7 mouse cellular contexts compared by ENCODE assay signal in the genomic region with DNA sequence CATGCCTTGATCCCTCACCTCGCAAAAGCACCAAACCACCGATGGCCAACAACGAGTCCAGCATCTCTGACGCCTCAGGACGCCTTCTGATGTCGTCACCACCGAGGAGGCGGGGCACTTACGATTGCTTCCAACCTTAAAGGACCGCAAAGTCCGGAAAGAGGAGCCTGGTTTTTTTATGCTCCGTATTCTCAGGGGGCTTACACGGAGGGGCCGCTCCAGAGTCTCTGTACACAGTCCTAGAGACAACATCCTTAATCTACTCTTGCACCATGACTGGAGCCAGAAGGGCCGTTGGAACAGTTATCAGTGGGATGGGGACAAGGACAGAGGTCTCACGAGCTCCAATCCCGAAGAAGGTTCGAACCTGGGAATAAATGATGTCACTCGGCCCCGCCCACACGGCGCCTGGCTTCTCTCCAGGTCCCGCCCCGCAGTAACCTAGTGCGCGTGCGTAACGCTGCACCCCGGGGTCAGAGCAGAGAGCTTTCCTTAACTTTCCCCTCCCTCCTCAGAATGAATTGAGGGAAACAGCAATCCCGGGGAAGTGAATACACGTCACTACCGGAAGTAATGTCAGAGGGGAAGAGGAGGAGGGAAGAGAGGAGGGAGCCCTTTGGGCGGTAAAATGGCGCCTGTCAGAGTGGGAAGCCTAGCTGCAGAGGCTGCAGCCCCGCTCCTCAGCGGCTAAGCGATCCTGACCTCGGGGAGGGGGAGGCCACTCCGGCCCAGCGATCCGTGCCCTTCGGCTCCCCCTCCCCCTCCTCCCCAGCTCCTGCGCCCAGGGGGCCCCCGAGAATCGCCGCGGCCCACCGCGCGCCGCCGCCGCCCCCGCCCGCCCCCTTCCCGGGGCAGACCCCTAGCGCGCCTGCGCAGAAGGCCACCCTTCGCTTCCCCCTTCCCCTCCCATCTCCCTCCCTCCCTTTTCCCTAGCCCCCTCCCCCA. TPM values are rescaled to one million over a fixed set of nuclear protein-coding genes. Genes with fewer than 3 reads are reported as not detected.
DNase-seq lines count a peak whose midpoint lies in the region; ATAC-seq lines count a peak whose summit lies in the region.

No protein-coding gene starts in this region.

- H3K27me3 ChIP-seq in intestine, embryonic 15.5 days (replicated peaks) = no peaks in the 10 kb centered on the region
- no peaks in the 10 kb centered on the region for H3K27me3 ChIP-seq in midbrain, embryonic 10.5 days (ENCODE audit: low read depth, poor library complexity, severe bottlenecking)

- intact Hi-C loops in gastrocnemius, postnatal 36 days (cut with DNase I) = loop anchor here (10.0 kb wide), 1 partner anchor 886 kb away; a partner anchor contains a TSS
- intact Hi-C loops in left cerebral cortex, postnatal 25 days (cut with DNase I) = loop anchor here (1.0 to 5.0 kb wide), 3 partner anchors 10 to 58 kb away; a partner anchor contains a TSS

- ATAC-seq in intestine, embryonic 15.5 days = peak; percentile 97

- H3K36me3 ChIP-seq in intestine, embryonic 15.5 days = peaks cover 24% of the 10 kb centered on the region
- peaks cover 62% of the 10 kb centered on the region for H3K36me3 ChIP-seq in midbrain, embryonic 10.5 days

- H3K4me3 ChIP-seq in intestine, embryonic 15.5 days (replicated peaks) = peak overlapping the region; percentile 99
- peak overlapping the region; percentile 99 for H3K4me3 ChIP-seq in midbrain, embryonic 10.5 days

- peak overlapping the region; percentile 99 for H3K9ac ChIP-seq in intestine, embryonic 15.5 days

- peak overlapping the region; percentile 100 for H3K27ac ChIP-seq in intestine, embryonic 15.5 days
- H3K27ac ChIP-seq in midbrain, embryonic 10.5 days (replicated peaks) = peak overlapping the region; percentile 99

- H3K4me1 ChIP-seq in intestine, embryonic 15.5 days (replicated peaks) = peaks cover 16% of the 10 kb centered on the region
- H3K4me1 ChIP-seq in midbrain, embryonic 10.5 days = peaks cover 39% of the 10 kb centered on the region

- under 1% methylated on average over 44 of the region's 60 CpGs for WGBS in intestine, embryonic 15.5 days
- under 1% methylated on average over 53 of the region's 60 CpGs for WGBS in midbrain, embryonic 10.5 days

- DNase-seq in adrenal gland, adult 2 months = peak; percentile 100
- peak; percentile 99 for DNase-seq in embryo, embryonic 11.5 days (ENCODE audit: low read depth, low spot score)
- DNase-seq in gastrocnemius, postnatal 36 days = peak; percentile 91 to 100
- peak; percentile 98 to 99 for DNase-seq in left cerebral cortex, postnatal 25 days (ENCODE audit: low spot score in 2 of 2)
- peak; percentile 99 for DNase-seq in midbrain, embryonic 10.5 days (ENCODE audit: low spot score)
- peak; percentile 98 for DNase-seq in right cerebral cortex, postnatal 4 days

- H3K9me3 ChIP-seq in intestine, embryonic 15.5 days = no peaks in the 10 kb centered on the region
- no peaks in the 10 kb centered on the region for H3K9me3 ChIP-seq in midbrain, embryonic 10.5 days (replicated peaks)

- peak overlapping the region; percentile 69 for H3K4me2 ChIP-seq in intestine, embryonic 15.5 days (replicated peaks)

RNA-seq across cellular contexts. Expression of a gene that starts 0.5 kb away (rescaled TPM):
- 100 to 1,000 TPM; 130 to 136 TPM for total RNA-seq in adrenal gland, adult 2 months (2021)
- polyA plus RNA-seq in adrenal gland, adult 2 months (2012; rRNA removed) = 106 and 117 TPM in 2 replicates
- total RNA-seq in gastrocnemius, postnatal 36 days (2021) = 100 to 1,000 TPM; 171 to 246 TPM
- polyA plus RNA-seq in intestine, embryonic 15.5 days (2015; fragmentation: Nextera tagmentation; extraction: Ambion mirVana) = 23.2 and 26.3 TPM in 2 replicates
- 100 to 1,000 TPM; 117 to 129 TPM for total RNA-seq in left cerebral cortex, postnatal 25 days (2021)
- polyA plus RNA-seq in midbrain, embryonic 10.5 days (2016; fragmentation: Nextera tagmentation; extraction: Ambion mirVana) = 20.5 and 26.3 TPM in 2 replicates

RNA-seq across cellular contexts. Expression of a gene that starts 1.8 kb away (rescaled TPM):
- 10 to 100 TPM; 61.9 to 91.9 TPM for total RNA-seq in adrenal gland, adult 2 months (2021)
- 45.0 and 45.6 TPM in 2 replicates for polyA plus RNA-seq in adrenal gland, adult 2 months (2012; rRNA removed)
- 10 to 100 TPM; 29.0 to 34.6 TPM for total RNA-seq in gastrocnemius, postnatal 36 days (2021)
- polyA plus RNA-seq in intestine, embryonic 15.5 days (2015; fragmentation: Nextera tagmentation; extraction: Ambion mirVana) = 102 and 105 TPM in 2 replicates
- total RNA-seq in left cerebral cortex, postnatal 25 days (2021) = 100 to 1,000 TPM; 106 to 109 TPM
- polyA plus RNA-seq in midbrain, embryonic 10.5 days (2016; fragmentation: Nextera tagmentation; extraction: Ambion mirVana) = 151 and 155 TPM in 2 replicates

RNA-seq across cellular contexts. Expression of a gene that starts 10.5 kb away (rescaled TPM):
- 100 to 1,000 TPM; 487 to 580 TPM for total RNA-seq in adrenal gland, adult 2 months (2021)
- polyA plus RNA-seq in adrenal gland, adult 2 months (2012; rRNA removed) = 226 and 315 TPM in 2 replicates
- total RNA-seq in gastrocnemius, postnatal 36 days (2021) = 100 to 1,000 TPM; 142 to 178 TPM
- 529 and 559 TPM in 2 replicates for polyA plus RNA-seq in intestine, embryonic 15.5 days (2015; fragmentation: Nextera tagmentation; extraction: Ambion mirVana)
- 100 to 1,000 TPM; 217 to 218 TPM for total RNA-seq in left cerebral cortex, postnatal 25 days (2021)
- 409 and 454 TPM in 2 replicates for polyA plus RNA-seq in midbrain, embryonic 10.5 days (2016; fragmentation: Nextera tagmentation; extraction: Ambion mirVana)

RNA-seq across cellular contexts. Expression of a gene that starts 15.1 kb away (rescaled TPM):
- total RNA-seq in adrenal gland, adult 2 months (2021) = 10 to 100 TPM; 52.2 to 57.6 TPM
- 9.7 and 19.0 TPM in 2 replicates for polyA plus RNA-seq in adrenal gland, adult 2 months (2012; rRNA removed)
- 10 to 100 TPM; 12.6 to 16.5 TPM for total RNA-seq in gastrocnemius, postnatal 36 days (2021)
- 58.6 and 61.3 TPM in 2 replicates for polyA plus RNA-seq in intestine, embryonic 15.5 days (2015; fragmentation: Nextera tagmentation; extraction: Ambion mirVana)
- total RNA-seq in left cerebral cortex, postnatal 25 days (2021) = 10 to 100 TPM; 44.6 to 47.5 TPM
- 95.1 and 96.3 TPM in 2 replicates for polyA plus RNA-seq in midbrain, embryonic 10.5 days (2016; fragmentation: Nextera tagmentation; extraction: Ambion mirVana)

RNA-seq across cellular contexts. Expression of a gene that starts 15.9 kb away (rescaled TPM):
- under 1 TPM in 1 of 2 experiments, not detected in 1; 0.78 TPM for total RNA-seq in adrenal gland, adult 2 months (2021)
- 0.11 and 0.32 TPM in 2 replicates for polyA plus RNA-seq in adrenal gland, adult 2 months (2012; rRNA removed)
- total RNA-seq in gastrocnemius, postnatal 36 days (2021) = not detected
- polyA plus RNA-seq in intestine, embryonic 15.5 days (2015; fragmentation: Nextera tagmentation; extraction: Ambion mirVana) = 977 and 1,030 TPM in 2 replicates
- not detected for total RNA-seq in left cerebral cortex, postnatal 25 days (2021)
- 7.1 and 7.6 TPM in 2 replicates for polyA plus RNA-seq in midbrain, embryonic 10.5 days (2016; fragmentation: Nextera tagmentation; extraction: Ambion mirVana)

Comparison
In these comparisons a context has a peak if more than half of its experiments do, and no peak if none do; other contexts are left out.
1. Peak in every context shown above with its lines: DNase-seq, ATAC-seq, H3K4me3 ChIP-seq and H3K27ac ChIP-seq.